Mouse (Mus musculus) liver, embryonic 18 days (tissue): ENCODE measurements around the gene Pigu. TPM values are rescaled to one million over a fixed set of nuclear protein-coding genes. Genes with fewer than 3 reads are reported as not detected.

Experiments
- polyA plus RNA-seq: library from polyadenylated mRNA; depleted of rRNA; stranded (reverse); fragments of >200 nt; gene quantifications from 2 replicates; pipeline ENCODE4 v1.2.3, GENCODE M21; 2012; rRNA removed

The Pigu gene
- polyA plus RNA-seq = 18.9 and 19.1 TPM in 2 replicates

DNA sequence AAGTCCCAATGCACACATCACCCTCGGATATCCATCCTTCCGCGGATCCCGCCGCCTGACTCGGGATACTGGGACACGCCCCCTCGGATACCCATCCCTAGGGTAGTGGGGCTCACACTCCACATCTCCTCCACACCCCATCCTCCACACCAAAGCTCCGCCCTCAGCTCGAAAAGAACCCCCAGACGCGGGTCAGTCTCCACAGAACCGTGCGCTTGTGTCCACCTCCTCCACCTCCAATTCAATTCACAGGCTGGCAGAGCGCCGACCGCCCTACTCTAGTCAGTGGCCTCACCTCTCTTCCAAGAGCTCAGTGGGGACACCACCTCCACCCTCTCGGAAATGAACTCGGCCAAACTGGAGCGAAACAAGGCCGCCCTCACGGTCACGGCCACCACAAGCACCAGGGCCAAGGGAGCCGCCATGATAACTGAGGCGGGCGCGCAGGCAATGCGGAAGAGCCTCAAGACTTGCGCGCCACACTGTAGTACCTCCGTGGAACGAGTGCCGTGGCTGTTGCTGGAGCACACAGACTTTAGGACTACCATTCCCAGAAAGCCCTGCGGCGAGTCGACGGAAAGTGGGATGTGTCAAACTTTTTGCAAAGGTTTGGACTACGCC lies at the start of gene Pigu:
Gene Pigu, minus strand, starts transcription at position 460 of the 621 bp plus-strand sequence.

DNA sequence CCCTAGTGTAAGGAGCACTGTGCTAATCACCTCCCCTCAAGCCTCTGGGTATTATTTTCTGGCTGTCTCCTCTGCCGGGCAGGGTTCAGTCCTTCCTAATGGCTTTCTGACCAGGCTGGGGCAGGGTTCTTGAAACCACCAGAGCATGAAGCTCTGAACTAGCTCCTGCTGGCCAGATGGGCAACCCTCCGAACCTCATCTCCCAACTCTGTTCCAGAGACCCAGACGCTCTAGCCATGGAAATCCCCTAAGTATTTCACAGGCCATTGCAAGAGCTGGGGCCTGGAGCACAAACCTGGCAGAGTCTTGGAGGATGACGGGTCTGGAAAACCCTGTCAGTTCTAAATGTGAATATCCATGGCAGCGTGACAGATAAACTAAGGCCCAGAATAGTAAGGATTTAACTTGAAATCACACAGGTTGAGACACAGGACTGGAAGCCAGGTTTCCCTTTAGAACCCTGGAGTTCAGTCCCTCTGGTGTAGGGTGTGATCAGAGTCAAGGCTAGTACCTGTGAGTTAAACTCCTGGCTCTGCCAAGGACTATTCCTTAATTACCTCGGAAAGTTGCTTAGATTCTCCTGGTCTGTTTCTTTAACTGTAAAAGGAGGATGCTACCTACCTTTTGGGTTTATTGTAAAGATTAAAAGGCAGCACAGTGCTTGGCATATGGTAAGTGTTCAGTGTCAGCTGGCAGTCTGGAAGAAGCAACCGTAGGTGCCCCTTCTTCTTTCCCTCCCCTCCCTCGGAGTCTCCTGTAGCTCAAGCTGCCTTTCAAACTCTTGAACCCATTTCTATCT lies 23.2 kb upstream of the Pigu start, which contains the start of gene Trp53inp2:
Gene Trp53inp2, plus strand, starts transcription at position 799 of the 799 bp plus-strand sequence.

DNA sequence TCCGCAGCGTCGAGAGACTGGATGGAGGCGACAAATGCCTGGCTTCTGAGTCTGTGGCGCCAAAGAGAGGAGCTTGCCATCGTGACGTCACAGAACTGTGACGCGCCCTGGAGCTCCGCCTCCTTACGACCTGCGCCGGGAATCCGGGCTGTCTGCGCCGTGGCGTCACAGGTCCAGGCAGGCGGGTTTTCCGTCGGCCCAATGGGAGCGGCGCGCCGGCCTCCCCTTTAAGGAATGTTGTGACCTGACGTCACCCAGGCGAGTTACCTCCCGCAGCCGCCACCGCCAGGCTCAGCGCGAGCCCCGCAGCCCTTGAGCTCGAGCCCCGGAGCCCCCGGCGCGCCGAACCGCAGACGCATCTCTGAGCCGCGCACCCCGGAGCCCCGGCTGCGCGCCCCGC lies 81.0 kb downstream of the Pigu start, which contains the start of gene Map1lc3a:
Gene Map1lc3a, plus strand, starts transcription at position 103 of the 400 bp plus-strand sequence.

DNA sequence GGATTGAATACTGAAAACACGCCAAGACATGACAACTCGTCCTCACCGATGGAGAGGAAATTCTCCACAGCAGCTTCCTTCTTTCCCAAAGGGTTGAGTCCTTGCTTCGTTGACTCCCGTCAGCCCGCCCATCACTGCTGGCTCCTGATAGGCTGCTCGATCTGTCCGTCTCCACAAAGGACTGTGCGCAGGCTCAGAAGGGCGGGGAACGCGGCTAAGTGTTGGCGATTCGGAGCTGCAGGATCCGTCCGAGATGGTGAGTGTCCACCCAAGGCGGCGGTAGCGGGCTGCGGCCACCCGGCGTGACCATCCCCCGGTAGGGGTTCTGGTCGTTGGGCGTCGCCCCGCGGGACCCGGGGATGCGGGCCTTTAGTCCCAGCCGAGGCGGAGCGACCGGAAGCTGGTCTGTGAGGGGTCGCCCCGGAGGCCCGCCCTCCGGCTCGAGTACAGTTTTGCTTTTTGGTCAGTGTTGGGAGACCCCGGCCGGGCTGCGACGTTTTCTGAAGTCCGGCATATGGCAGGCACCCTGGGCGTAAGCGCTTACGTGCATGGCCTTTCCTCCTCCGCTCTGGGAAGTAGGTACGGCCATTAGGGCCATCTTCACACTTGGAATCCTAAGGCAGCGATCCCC lies 120.8 kb downstream of the Pigu start, which contains the start of gene Dynlrb1:
Gene Dynlrb1, plus strand, starts transcription at position 172 of the 631 bp plus-strand sequence.

Other genes starting within 250 kb of the Pigu start
- 7.3 and 8.5 TPM in 2 replicates for gene Itch, start 223.9 kb downstream of the Pigu start, polyA plus RNA-seq
- 162 and 180 TPM in 2 replicates for gene Dynlrb1, start 120.9 kb downstream of the Pigu start, polyA plus RNA-seq
- 18.8 and 21.8 TPM in 2 replicates for gene Map1lc3a, start 81.1 kb downstream of the Pigu start, polyA plus RNA-seq
- 23.4 and 23.8 TPM in 2 replicates for gene Trp53inp2, start 23.6 kb upstream of the Pigu start, polyA plus RNA-seq
- gene Ncoa6, start 116.5 kb upstream of the Pigu start, polyA plus RNA-seq = 7.1 and 10.0 TPM in 2 replicates
- gene Acss2, start 160.5 kb upstream of the Pigu start, polyA plus RNA-seq = 27.3 and 59.6 TPM in 2 replicates
- gene Ggt7, start 160.8 kb upstream of the Pigu start, polyA plus RNA-seq = 0.35 and 0.50 TPM in 2 replicates
- gene Gss, start 235.4 kb upstream of the Pigu start, polyA plus RNA-seq = 36.9 and 39.4 TPM in 2 replicates